Mouse (Mus musculus) ES-E14 (cell line): ENCODE measurements at regions not wholly inside any gene's neighbourhood (a gene's known extent, or its start where the extent isn't known, plus 50 kb on each side); places are given as distances from the start of the nearest gene placed in this dataset.

Experiments used
- CHD2 ChIP-seq: IDR thresholded peaks from 2 replicates; pipeline ENCODE4 v1.6.1; 2014; ENCODE audit warnings: mild to moderate bottlenecking, low read depth, low read length, inconsistent platforms
- HCFC1 ChIP-seq: IDR thresholded peaks from 2 replicates; pipeline ENCODE4 v1.6.1; 2012; ENCODE audit warnings: low read length, inconsistent platforms, borderline replicate concordance; ENCODE audit not compliant: insufficient read depth
- MAFK ChIP-seq: IDR thresholded peaks from 2 replicates; pipeline ENCODE4 v1.6.1; 2014; ENCODE audit warnings: mild to moderate bottlenecking, low read depth, low read length, inconsistent platforms; ENCODE audit not compliant: insufficient read depth

DNA sequence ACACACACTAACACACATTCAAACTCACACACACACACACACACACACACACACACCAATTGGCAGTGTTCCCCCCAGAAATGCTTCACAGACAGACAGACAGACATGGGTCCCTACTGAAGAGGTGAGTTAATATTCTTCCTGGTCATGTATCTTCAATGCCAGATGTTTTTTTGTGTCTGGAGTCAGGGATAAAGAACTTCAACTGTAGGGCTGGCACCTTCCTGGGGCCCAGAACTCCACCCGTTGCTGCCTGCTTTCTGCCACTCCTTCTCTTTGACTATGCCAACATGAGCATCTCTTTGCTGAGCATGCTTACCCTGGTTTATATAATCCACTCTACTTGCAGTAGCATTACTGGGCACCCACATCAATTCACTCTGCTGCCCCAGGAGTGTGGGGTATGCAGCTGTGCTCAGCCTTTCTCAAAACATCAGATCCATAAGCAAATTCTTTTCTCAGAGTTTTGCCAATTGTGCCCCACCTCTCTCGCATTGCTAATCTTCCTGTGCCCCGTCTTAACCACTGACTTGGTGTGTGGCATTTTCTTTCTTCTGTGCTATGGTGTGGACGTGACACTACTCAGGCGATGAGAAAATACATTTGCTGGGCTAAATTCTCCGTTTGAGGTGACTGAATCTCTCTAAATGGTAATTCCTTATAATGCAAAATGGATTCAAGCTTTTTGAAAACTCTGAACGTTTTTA is 60.5 kb upstream of the Bach2 start:
- TF ChIP-seq CHD2 (no peak), HCFC1 (no peak), MAFK (no peak)
